Mouse (Mus musculus) natural killer cell, adult 2 months (primary cell): Measurements from ENCODE around the gene Wap.

ENCODE experiments used
- DNase-seq, 2 experiments: peaks; one replicate each; pipeline ENCODE4 v3.0.0; 2022; ENCODE audit warnings: low spot score in 2 of 2

Gene Wap

GRCm38 (mm10) chr11:6597523-6597922, 40.9 kb downstream of the Wap start:
- DNase-seq: no peak

GRCm38 (mm10) chr11:6596616-6597015, 41.8 kb downstream of the Wap start:
- DNase-seq: no peak

GRCm38 (mm10) chr11:6596205-6596604, 42.2 kb downstream of the Wap start:
- DNase-seq: no peak

GRCm38 (mm10) chr11:6595339-6595738, 43.1 kb downstream of the Wap start:
- DNase-seq: no peak

GRCm38 (mm10) chr11:6594845-6595244, 43.6 kb downstream of the Wap start:
- DNase-seq: no peak

GRCm38 (mm10) chr11:6593406-6593805, 45.0 kb downstream of the Wap start:
- no peak for DNase-seq

- DNase-seq: no peak
Observed at GRCm38 (mm10) chr11:6590933-6591675, 47.3 kb downstream of the Wap start.

GRCm38 (mm10) chr11:6589838-6590237, 48.6 kb downstream of the Wap start:
- no peak for DNase-seq

GRCm38 (mm10) chr11:6588295-6588694, 50.1 kb downstream of the Wap start:
- peak in 1 of 2 experiments; percentile 70 for DNase-seq

- no peak for DNase-seq
Observed at GRCm38 (mm10) chr11:6587249-6587940, 51.0 kb downstream of the Wap start.

- peak in 1 of 2 experiments; percentile 77 for DNase-seq
Observed at GRCm38 (mm10) chr11:6586660-6587059, 51.8 kb downstream of the Wap start.

GRCm38 (mm10) chr11:6585748-6586147, 52.7 kb downstream of the Wap start:
- no peak for DNase-seq
